Mouse (Mus musculus): Measurements from ENCODE around the gene Mab21l1. TPM values are rescaled to one million over a fixed set of nuclear protein-coding genes. Genes with fewer than 3 reads are reported as not detected.

Mab21l1 gene
- polyA plus RNA-seq, 1 experiment from 2014 or later: 0.20 TPM

DNA sequence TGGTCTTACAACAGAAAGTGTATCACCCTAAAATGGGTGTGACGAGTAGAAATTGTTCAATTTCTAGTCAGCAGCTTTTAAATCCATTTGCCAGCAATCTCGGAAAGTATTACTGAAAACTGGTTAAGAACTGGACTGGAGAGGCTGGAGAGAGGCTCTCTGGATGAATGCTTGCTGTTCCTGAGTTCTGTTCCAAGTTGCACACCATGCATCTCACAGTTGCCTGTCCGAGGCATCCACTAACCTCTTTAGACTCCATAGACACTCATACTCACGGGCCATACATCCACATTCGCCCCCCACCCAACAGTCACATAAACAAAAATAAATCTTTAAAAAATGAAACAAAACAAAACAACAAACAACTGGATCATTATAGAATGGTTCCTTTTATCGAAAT is 6.6 kb upstream of the Mab21l1 start:
- Histone ChIP-seq H3K36me3 (ENCODE audit: insufficient read depth, low read length) (no peaks in the 10 kb centered on the region), H3K9me3 (replicated peaks; ENCODE audit: low read length) (no peaks in the 10 kb centered on the region), H3K27me3 (ENCODE audit: insufficient read depth, low read length) (peaks cover 23% of the 10 kb centered on the region), H3K27ac (no peak overlapping the region), H3K4me2 (ENCODE audit: low read length) (no peak overlapping the region), H3K4me3 (replicated peaks; ENCODE audit: low read depth, low read length) (no peak overlapping the region), H3K9ac (ENCODE audit: low read depth, low read length) (no peak overlapping the region), H3K4me1 (replicated peaks; ENCODE audit: insufficient read depth, low read length) (0 out of 2 replicates have a peak, but pooled peaks cover 8% of the 10 kb centered on the region)
- TF ChIP-seq CTCF (IDR thresholded peaks at IDR 0.05; ENCODE audit: low read depth): no peak
- no peak for DNase-seq (ENCODE audit: low spot score)
- WGBS: 86% methylated on average over 6 of the region's 6 CpGs
- no peak for ATAC-seq (replicated peaks; ENCODE audit: low FRiP score, low read depth)

DNA sequence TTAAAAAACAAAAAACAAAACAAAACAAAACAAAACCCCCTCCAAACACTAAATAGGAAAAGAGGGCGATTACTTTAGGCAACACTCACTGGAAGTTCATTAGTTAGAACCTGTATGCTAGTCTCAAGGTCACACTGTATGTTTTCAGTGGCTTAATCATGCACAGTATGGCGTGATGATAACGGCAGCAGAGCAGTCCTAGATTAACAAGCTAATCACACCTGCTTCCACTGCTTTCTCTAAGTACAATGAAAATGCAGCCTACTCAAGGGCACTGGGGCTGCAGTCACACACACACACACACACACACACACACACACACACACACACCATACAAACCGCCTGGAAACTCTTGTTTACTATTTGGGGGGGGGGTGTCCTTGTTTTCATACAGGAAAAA is 4.8 kb upstream of the Mab21l1 start:
- Histone ChIP-seq H3K36me3 (ENCODE audit: insufficient read depth, low read length) (no peaks in the 10 kb centered on the region), H3K4me2 (ENCODE audit: low read length) (no peak overlapping the region), H3K9me3 (replicated peaks; ENCODE audit: low read length) (no peaks in the 10 kb centered on the region), H3K4me1 (replicated peaks; ENCODE audit: insufficient read depth, low read length) (0 out of 2 replicates have a peak, but pooled peaks cover 9% of the 10 kb centered on the region), H3K27me3 (ENCODE audit: insufficient read depth, low read length) (peaks cover 40% of the 10 kb centered on the region), H3K4me3 (replicated peaks; ENCODE audit: low read depth, low read length) (no peak overlapping the region), H3K27ac (no peak overlapping the region), H3K9ac (ENCODE audit: low read depth, low read length) (no peak overlapping the region)
- DNase-seq (ENCODE audit: low spot score) (no peak), ATAC-seq (replicated peaks; ENCODE audit: low FRiP score, low read depth) (no peak)
- WGBS: 75% methylated on average over 4 of the region's 4 CpGs
- no peak for TF ChIP-seq CTCF (IDR thresholded peaks at IDR 0.05; ENCODE audit: low read depth)

DNA sequence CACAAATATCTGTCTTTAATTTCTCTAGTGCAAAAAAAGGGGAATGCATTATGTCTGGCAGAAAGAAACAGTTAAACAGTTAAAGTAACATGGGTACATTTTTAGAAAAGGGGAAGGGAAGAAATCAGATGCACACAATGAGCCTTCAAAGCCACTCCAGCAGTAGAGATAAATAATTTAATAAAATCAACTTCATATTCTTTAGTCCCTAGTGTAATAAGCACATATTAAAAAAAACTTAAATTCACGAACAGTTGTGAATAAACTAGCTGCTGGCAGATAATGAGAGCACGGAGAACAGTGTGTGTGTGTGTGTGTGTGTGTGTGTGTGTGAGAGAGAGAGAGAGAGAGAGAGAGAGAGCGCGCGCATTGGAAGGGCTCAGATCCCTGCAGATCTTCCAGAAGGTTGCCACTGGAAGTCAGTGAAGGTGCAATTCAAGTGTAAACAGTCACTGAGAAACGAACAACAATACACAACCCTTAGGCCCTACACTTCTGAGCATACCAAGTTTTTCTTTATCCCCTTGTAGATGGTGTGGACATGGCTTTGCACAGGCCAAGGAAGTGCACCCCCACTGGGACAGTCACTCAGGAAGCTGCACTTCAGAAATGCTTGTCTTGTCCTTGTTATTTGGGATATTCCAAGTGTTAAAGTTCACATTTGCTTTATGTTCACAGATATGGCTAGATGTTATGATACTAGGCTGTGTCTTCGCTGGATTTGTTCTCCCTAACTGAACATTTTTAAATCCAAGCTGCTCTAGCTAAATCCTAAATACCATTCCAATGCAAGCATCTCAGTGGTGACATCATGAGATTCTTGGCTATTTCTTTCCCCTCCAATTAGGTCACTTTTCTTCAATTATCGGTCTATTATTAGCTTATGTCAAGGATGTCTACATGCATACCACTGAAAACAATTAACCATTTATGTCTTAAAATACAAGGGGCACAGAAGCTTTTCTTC is 3.3 kb upstream of the Mab21l1 start:
- Histone ChIP-seq H3K27me3 (ENCODE audit: insufficient read depth, low read length) (peaks cover 51% of the 10 kb centered on the region), H3K4me2 (ENCODE audit: low read length) (no peak overlapping the region), H3K9me3 (replicated peaks; ENCODE audit: low read length) (no peaks in the 10 kb centered on the region), H3K27ac (no peak overlapping the region), H3K36me3 (ENCODE audit: insufficient read depth, low read length) (no peaks in the 10 kb centered on the region), H3K4me3 (replicated peaks; ENCODE audit: low read depth, low read length) (no peak overlapping the region), H3K9ac (ENCODE audit: low read depth, low read length) (no peak overlapping the region), H3K4me1 (replicated peaks; ENCODE audit: insufficient read depth, low read length) (0 out of 2 replicates have a peak, but pooled peaks cover 19% of the 10 kb centered on the region)
- WGBS: 70% methylated on average over 8 of the region's 8 CpGs
- ATAC-seq (replicated peaks; ENCODE audit: low FRiP score, low read depth) (no peak), DNase-seq (ENCODE audit: low spot score) (peak; percentile 7)
- TF ChIP-seq CTCF (IDR thresholded peaks at IDR 0.05; ENCODE audit: low read depth): no peak

DNA sequence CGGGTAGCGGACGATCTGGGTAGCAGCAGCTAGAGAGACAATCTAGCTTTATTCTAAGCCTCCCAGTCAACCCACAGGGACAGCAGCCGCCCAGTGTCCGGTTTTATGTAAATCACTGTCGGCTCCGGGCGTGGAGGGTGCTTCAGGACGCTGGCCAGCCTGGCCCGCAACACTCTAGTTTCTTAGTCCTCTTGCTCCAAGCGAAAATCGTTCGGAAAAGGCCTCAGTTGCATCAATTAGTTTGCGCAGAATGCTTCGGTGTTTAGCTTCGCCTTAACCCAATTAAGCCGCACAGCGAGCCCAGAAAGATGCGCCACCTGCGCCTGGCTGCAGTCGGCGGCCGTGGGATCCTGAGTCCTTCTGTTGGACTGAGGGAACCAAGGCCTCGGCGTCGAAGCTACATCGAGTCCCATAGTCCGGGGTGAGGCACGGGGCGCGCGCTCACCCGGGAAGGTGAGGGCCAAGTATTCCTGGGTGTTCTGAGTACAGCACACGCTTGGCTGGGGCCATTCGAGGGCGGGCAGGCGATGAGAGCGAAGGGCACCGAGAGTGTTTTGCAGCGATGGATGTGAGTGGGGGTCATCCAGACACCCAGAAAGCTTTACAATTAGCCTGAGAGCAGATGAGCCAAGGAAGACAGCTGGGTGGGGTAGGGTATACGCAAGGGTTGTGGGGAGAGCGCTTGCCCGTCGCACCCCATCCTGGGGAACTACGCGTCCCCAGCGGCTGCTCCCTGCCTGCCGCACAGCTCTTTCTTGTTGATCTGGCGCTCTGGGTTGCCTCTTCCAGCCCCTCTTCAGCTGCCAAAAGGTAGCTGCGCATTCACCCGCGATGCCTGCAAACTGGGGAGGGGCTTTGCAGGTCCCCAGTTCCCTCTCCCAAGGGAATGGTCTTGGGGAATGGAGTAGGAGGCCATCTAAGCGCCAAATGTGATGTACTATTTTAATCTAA is 1.9 kb upstream of the Mab21l1 start:
- peak overlapping the region; percentile 13; the same call in 1 of the 2 replicates for H3K4me3 ChIP-seq (replicated peaks; ENCODE audit: low read depth, low read length)

DNA sequence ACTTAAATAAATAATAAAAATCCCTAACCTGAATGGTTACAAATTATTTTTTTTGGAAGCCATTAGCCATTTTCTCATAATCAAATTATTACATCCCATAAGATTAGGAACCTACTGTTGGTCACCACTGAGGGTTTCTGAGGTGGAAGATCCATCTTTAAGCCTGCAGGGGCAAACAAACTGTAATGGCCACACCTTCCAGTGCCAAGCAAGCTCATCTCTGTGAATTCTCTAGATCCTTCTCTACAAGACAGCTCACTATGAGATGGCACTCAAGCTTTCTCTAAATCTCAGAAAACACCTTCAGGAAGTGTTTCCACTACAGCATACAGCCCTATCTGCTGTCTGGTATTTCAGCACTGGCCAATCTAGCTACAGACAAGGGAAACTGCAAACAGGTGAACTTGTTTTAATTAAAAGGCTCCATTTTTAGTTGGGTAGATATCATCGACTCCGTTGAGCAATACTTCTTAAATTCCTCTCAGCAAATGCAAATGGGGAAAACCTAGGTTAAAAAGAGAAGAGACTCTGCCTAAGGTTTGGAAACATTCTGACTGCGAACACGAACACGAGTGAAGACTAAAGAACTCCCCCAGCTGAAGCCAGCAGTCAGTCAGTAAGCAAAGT is 768 bp upstream of the Mab21l1 start:
- Histone ChIP-seq H3K36me3 (ENCODE audit: insufficient read depth, low read length) (no peaks in the 10 kb centered on the region), H3K4me3 (replicated peaks; ENCODE audit: low read depth, low read length) (no peak overlapping the region), H3K27me3 (ENCODE audit: insufficient read depth, low read length) (peaks cover 63% of the 10 kb centered on the region), H3K9me3 (replicated peaks; ENCODE audit: low read length) (no peaks in the 10 kb centered on the region), H3K4me1 (replicated peaks; ENCODE audit: insufficient read depth, low read length) (0 out of 2 replicates have a peak, but pooled peaks cover 21% of the 10 kb centered on the region), H3K27ac (no peak overlapping the region), H3K9ac (ENCODE audit: low read depth, low read length) (no peak overlapping the region), H3K4me2 (ENCODE audit: low read length) (no peak overlapping the region)
- DNase-seq (ENCODE audit: low spot score): peak; percentile 16
- WGBS: 36% methylated on average over 5 of the region's 5 CpGs
- no peak for TF ChIP-seq CTCF (IDR thresholded peaks at IDR 0.05; ENCODE audit: low read depth)
- ATAC-seq (replicated peaks; ENCODE audit: low FRiP score, low read depth): no peak

More for the DNA sequence above, 1.9 kb upstream of the Mab21l1 start:
- H3K4me2 ChIP-seq (ENCODE audit: low read length): peak overlapping the region; percentile 30
- H3K4me1 ChIP-seq (replicated peaks; ENCODE audit: insufficient read depth, low read length): 0 out of 2 replicates have a peak, but pooled peaks cover 21% of the 10 kb centered on the region
- peak; percentile 42 for DNase-seq (ENCODE audit: low spot score)
- H3K9ac ChIP-seq (ENCODE audit: low read depth, low read length): no peak overlapping the region
- H3K27me3 ChIP-seq (ENCODE audit: insufficient read depth, low read length): peaks cover 54% of the 10 kb centered on the region
- no peak for TF ChIP-seq CTCF (IDR thresholded peaks at IDR 0.05; ENCODE audit: low read depth)
- no peaks in the 10 kb centered on the region for H3K36me3 ChIP-seq (ENCODE audit: insufficient read depth, low read length)
- no peaks in the 10 kb centered on the region for H3K9me3 ChIP-seq (replicated peaks; ENCODE audit: low read length)
- no peak overlapping the region for H3K27ac ChIP-seq
- WGBS: 12% methylated on average over 53 of the region's 53 CpGs
- no peak for ATAC-seq (replicated peaks; ENCODE audit: low FRiP score, low read depth)

Data from kidney, postnatal 0 days (tissue).